Mouse (Mus musculus) kidney, embryonic 14.5 days (tissue): ENCODE measurements around the gene Snx17. TPM values are rescaled to one million over a fixed set of nuclear protein-coding genes. Genes with fewer than 3 reads are reported as not detected.

Experiments
- ATAC-seq: fragments of 200-750 bp; cut with Nextera tagmentation; 2 replicates; pipeline ENCODE4 v1.8.0; 2017; ENCODE audit warnings: moderate number of reproducible peaks, mild to moderate bottlenecking, moderate TSS enrichment, moderate library complexity; ENCODE audit not compliant: low FRiP score, low TSS enrichment
- H3K27ac ChIP-seq: fragments of 300-500 bp; sonication (generic); 2 replicates; pipeline ENCODE4 v1.5.1; 2014; ENCODE audit warnings: low read depth, mild to moderate bottlenecking, low read length, moderate library complexity, mixed read lengths
- H3K27me3 ChIP-seq: fragments of 300-500 bp; sonication (generic); 2 replicates; pipeline ENCODE4 v1.6.1; 2014; ENCODE audit warnings: mild to moderate bottlenecking, low read length; ENCODE audit not compliant: control insufficient read depth, insufficient read depth
- H3K36me3 ChIP-seq: fragments of 300-500 bp; sonication (generic); 2 replicates; pipeline ENCODE4 v1.6.1; 2014; ENCODE audit warnings: low read length, mixed read lengths; ENCODE audit not compliant: control insufficient read depth, insufficient read depth
- H3K4me1 ChIP-seq: fragments of 300-500 bp; sonication (generic); 2 replicates; pipeline ENCODE4 v1.6.1; 2014; ENCODE audit warnings: low read length, mixed read lengths; ENCODE audit not compliant: control insufficient read depth, insufficient read depth
- H3K4me2 ChIP-seq: fragments of 300-500 bp; sonication (generic); replicated peaks from 2 replicates; pipeline ENCODE4 v1.6.1; 2014; ENCODE audit warnings: low read depth, mild to moderate bottlenecking, low read length
- H3K4me3 ChIP-seq: fragments of 300-500 bp; sonication (generic); 2 replicates; pipeline ENCODE4 v1.5.1; 2014; ENCODE audit warnings: mild to moderate bottlenecking, low read length
- H3K9ac ChIP-seq: fragments of 300-500 bp; sonication (generic); 2 replicates; pipeline ENCODE4 v1.6.1; 2014; ENCODE audit warnings: low read depth, mild to moderate bottlenecking, low read length, moderate library complexity
- H3K9me3 ChIP-seq: fragments of 300-500 bp; sonication (generic); 2 replicates; pipeline ENCODE4 v1.6.1; 2016; ENCODE audit warnings: low read length; ENCODE audit not compliant: control insufficient read depth
- WGBS: fragments of 180-500 bp; shearing (Covaris S2); extraction: QIAGEN DNeasy Blood & Tissue Kit; methylation state at CpG from one replicate; pipeline ENCODE4 v1.1.7; 2014; 5-methylcytosine and 5-hydroxymethylcytosine counted together
- polyA plus RNA-seq: library from polyadenylated mRNA; unstranded; fragments of >200 nt; fragmentation: Nextera tagmentation; extraction: Ambion mirVana; gene quantifications from 2 replicates; pipeline ENCODE4 v1.2.1, GENCODE M21; 2014

The Snx17 gene
- polyA plus RNA-seq, 1 experiment from 2014 or later, result 133 TPM

DNA sequence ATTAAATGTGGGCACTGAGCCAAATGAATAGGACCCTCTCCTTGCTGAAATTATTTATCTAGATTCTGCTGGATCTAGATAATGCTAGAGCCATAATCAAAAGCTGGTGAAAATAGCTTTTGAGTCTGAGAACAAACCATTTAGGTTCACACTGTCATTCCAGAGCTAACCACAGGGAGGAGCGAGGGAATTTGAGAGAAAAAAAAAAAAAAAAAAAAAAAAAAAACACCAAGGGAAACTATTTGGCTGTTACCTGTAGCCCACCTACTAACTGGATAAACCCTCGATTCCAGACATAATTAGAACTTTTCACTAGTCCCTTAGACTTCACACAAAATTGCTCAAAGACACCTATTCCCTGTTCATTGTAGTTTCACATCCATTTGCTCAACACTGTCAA, 26.0 kb downstream of the Snx17 start:
- WGBS, result 1% methylated on average over 2 of the region's 2 CpGs
- ATAC-seq, result no peak
- Histone ChIP-seq H3K27me3 (no peaks in the 10 kb centered on the region), H3K4me2 (peak overlapping the region; percentile 64), H3K36me3 (no peaks in the 10 kb centered on the region), H3K9ac (peak overlapping the region; percentile 85; the same call in 1 of the 2 replicates), H3K4me3 (peak overlapping the region; percentile 87), H3K4me1 (no peaks in the 10 kb centered on the region; the same call in 1 of the 2 replicates), H3K27ac (no peak overlapping the region), H3K9me3 (no peaks in the 10 kb centered on the region)

GRCm38 (mm10) chr5:31219474-31219873, 26.4 kb downstream of the Snx17 start:
- peak overlapping the region; percentile 64 for H3K4me2 ChIP-seq
- H3K9me3 ChIP-seq, result no peaks in the 10 kb centered on the region
- H3K27ac ChIP-seq, result peak overlapping the region; percentile 95; the same call in 1 of the 2 replicates
- 2% methylated on average over 11 of the region's 11 CpGs for WGBS
- peak overlapping the region; percentile 87 for H3K4me3 ChIP-seq
- ATAC-seq, result no peak
- H3K4me1 ChIP-seq, result no peaks in the 10 kb centered on the region; the same call in 1 of the 2 replicates
- peak overlapping the region; percentile 85 for H3K9ac ChIP-seq
- no peaks in the 10 kb centered on the region for H3K27me3 ChIP-seq
- H3K36me3 ChIP-seq, result no peaks in the 10 kb centered on the region

DNA sequence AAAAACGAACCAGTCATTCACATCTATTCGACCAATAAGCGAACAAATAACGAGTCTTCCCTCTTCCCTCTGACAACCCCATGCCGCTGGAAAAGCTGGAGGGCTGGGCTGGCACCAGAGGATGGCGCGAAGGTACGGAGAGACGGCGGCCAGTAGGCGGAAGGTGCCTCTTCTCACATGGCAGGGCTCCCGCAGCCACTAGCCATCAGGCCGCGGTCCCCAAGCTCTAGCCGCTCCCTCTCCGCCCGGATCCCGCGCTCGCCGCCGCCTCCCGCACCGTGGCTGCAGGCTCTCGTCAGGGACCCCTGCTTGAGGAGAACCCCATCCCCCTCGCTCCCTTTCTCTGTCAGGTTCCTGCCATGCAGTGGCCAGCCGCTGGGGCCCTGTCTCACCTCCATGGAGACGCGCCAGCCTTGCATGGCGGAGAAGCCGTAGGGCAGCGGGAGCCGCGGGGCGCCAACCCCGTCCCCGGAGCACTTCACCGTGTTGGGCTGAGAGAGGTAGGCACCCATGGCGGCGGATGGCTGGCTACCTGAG, 27.0 kb downstream of the Snx17 start:
- ATAC-seq, result peak; percentile 78
- WGBS, result under 1% methylated on average over 39 of the region's 40 CpGs
- no peaks in the 10 kb centered on the region for H3K27me3 ChIP-seq

DNA sequence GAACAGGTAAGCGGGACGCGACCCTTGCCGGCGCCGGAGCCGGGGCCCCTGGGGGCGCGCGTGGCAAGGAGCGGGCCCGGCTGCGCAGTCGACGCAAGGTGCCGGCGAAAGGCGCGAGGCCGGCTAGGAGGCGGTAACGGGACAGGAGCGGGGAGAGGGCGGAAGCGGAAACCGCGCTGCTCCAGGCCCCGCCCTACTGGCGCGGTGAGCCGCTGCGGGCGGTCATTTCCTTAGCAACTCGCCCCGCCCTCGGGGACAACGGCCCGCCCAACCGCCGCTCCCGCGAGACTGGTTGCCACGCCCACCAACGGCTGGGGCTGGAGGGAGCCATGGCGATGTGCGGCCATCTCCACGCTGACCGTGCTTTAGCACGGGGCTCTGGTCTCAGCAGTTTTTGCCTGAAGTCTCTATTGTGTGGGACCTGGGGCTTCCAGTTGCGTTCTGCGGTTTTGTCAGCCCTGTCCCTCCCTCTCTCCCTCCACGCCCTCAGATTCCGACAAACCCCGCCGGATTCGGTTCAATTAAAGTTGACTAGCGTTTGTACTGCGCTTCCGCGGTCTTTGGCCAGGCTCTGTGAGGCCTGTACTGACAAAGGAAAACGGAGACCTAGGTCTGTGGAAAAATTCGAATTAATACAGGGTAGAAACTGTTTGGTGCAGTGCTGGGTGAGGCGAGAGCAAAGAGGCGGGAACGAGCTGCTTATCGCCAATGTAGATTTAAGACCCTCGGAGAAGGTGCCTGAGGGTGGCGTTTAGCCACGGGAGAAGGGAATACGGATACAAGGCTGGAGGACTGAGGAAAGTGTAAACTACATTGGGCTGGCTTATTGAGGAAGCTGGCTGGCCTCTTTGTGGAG, 27.6 kb downstream of the Snx17 start, which contains the start of gene Ppm1g:
Gene Ppm1g (minus strand): TSS at position 240 of the 856 bp plus-strand sequence.
- H3K4me3 ChIP-seq, result peak within 1 kb of the TSS; percentile 87
- no peaks in the 10 kb centered on the region; the same call in 1 of the 2 replicates for H3K4me1 ChIP-seq
- H3K9me3 ChIP-seq, result no peaks in the 10 kb centered on the region
- under 1% methylated on average over 69 of the region's 70 CpGs for whole genome bisulfite sequencing
- no peaks in the 10 kb centered on the region for H3K27me3 ChIP-seq
- peak; percentile 96 for ATAC-seq
- no peaks in the 10 kb centered on the region for H3K36me3 ChIP-seq
- H3K27ac ChIP-seq, result peak within 1 kb of the TSS; percentile 95
- H3K4me2 ChIP-seq, result peak within 1 kb of the TSS; percentile 64
- H3K9ac ChIP-seq, result peak within 1 kb of the TSS; percentile 85

More for the DNA sequence above, 27.0 kb downstream of the Snx17 start:
- Histone ChIP-seq H3K36me3 (no peaks in the 10 kb centered on the region), H3K27ac (peak overlapping the region; percentile 95), H3K9me3 (no peaks in the 10 kb centered on the region), H3K4me2 (peak overlapping the region; percentile 64), H3K4me1 (no peaks in the 10 kb centered on the region; the same call in 1 of the 2 replicates), H3K4me3 (peak overlapping the region; percentile 87), H3K9ac (peak overlapping the region; percentile 85)

DNA sequence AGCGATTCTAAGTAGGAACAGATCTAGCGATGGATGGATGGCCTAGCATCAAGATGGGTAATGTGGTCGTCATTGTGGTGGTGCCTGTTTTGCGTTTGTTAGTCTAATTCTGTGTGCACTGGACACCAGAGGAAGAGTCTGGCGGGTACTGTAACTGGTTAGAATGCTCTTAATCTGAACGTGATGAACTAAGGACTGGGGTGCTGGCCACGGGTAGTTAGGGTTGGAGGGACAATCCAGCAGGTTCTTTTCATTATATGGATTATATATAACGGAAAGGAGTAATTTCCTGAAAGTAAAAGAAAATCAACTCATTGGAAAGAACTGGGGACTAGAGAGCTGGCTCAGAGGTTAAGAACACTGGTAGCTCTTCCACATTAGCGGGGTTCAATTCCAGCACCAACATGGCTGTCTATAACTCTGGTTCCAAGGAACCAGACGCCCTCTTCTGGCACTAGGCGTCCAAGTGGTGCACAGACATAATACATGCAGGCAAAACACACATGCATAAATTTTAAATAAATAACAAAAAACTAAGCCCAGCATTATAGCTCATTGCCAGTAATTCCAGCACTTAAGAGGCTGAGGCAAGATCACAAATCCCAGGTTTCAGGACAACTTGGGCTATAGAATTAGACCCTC, 28.4 kb downstream of the Snx17 start:
- Histone ChIP-seq H3K36me3 (no peaks in the 10 kb centered on the region), H3K9ac (peak overlapping the region; percentile 85), H3K27ac (peak overlapping the region; percentile 95), H3K4me3 (peak overlapping the region; percentile 87), H3K27me3 (no peaks in the 10 kb centered on the region), H3K9me3 (no peaks in the 10 kb centered on the region), H3K4me2 (peak overlapping the region; percentile 64), H3K4me1 (no peaks in the 10 kb centered on the region; the same call in 1 of the 2 replicates)
- WGBS, result 18% methylated on average over 11 of the region's 11 CpGs
- ATAC-seq, result no peak

DNA sequence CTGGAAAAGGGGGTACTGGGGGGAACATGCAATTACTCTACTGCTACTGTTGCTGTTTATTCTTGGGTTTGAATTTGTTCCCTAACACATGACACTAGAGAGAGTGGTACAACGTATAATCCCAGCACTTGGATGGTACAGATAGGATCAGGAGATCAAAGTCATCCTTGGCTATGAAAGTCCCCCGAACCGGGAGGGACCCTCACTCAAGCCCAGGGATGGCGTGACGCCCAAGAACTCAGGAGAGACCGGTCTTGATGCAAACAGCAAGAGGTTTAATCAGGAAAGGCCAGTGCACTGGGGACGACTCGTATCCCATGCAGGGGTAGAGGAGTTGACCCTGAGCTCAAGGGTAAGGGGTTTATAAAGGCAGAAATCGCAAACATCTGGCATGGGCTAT, 29.7 kb downstream of the Snx17 start:
- WGBS, result 95% methylated on average over 9 of the region's 9 CpGs
- no peak overlapping the region for H3K4me3 ChIP-seq
- no peaks in the 10 kb centered on the region; the same call in 1 of the 2 replicates for H3K4me1 ChIP-seq
- H3K9ac ChIP-seq, result no peak overlapping the region
- ATAC-seq, result no peak
- no peak overlapping the region for H3K27ac ChIP-seq
- H3K36me3 ChIP-seq, result no peaks in the 10 kb centered on the region
- H3K9me3 ChIP-seq, result no peaks in the 10 kb centered on the region
- no peak overlapping the region for H3K4me2 ChIP-seq
- H3K27me3 ChIP-seq, result no peaks in the 10 kb centered on the region

DNA sequence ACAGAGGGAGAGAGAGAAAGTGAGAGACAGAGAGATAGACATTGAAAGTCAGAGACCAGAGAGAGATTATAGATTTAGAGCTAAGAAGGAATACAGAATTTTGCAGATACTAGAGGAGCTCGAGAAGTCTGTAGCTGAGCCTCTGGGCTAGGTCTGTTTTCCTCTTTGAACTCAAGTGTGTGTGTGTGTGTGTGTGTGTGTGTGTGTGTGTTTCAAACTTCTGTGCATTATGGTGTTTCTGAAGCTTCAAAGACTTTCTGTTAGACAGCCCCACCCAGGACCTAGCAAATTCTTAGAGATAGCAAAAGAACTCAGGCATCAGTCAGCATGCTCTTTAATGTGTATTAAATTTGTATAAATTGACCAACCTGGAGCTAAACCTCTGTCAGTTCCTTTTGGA, 33.6 kb downstream of the Snx17 start:
- Histone ChIP-seq H3K9ac (no peak overlapping the region), H3K27ac (no peak overlapping the region), H3K4me3 (no peak overlapping the region), H3K9me3 (no peaks in the 10 kb centered on the region), H3K36me3 (no peaks in the 10 kb centered on the region), H3K4me2 (no peak overlapping the region), H3K27me3 (no peaks in the 10 kb centered on the region), H3K4me1 (no peaks in the 10 kb centered on the region)
- WGBS, result 81% methylated on average over 1 of the region's 1 CpGs
- no peak for ATAC-seq

DNA sequence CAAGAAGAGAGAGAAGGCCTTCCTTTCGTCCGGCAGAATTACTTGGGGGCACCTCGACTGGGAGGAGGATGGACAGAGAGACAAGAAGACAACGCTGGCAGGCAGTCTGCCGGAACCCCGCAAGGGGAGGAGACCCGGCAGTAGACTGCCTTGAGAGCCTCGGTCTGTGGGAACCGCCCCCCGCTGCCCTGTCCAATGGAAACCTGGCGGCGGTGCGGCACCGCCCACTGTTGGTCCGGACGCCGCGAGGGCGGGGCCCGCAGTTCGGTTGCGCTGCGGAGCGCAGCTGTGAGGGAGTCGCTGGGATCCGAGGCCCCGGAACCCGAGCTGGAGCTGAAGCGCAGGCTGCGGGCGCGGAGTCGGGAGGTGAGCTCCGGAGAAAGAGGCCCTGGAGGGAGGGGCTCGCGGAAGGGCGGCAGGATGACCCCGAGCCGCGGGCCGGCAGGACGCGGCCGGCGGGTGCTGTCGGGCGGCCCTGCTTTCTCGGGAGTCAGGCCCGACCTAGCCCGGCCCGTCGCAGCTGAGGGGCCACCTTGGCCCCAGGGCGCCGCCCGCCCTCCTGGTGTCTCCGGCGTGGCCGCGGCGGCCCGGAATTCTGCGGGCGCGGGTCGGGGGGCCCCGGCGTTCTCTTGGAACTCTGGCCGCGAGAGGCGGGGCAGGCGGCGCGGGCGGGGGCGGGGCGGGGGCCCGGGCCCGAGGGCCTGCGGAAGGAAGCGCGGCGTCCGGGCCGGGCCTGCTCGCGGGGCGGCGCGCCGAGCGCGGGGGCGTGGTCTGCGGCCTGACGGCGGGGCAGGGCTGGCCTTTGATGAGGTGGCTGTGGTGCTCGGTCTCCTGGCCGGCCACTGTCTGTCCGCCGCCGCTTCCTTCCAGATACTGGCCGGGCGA, 47.9 kb downstream of the Snx17 start, which contains the start of the genes Nrbp1 and Gm9970:
Gene Nrbp1 (plus strand): TSS at position 228 of the 885 bp plus-strand sequence.
Gene Gm9970 (minus strand): TSS at position 596 of the 885 bp plus-strand sequence.
- Histone ChIP-seq H3K36me3 (peaks cover 23% of the 10 kb centered on the region), H3K4me2 (peak within 1 kb of the TSS; percentile 59), H3K9ac (peak within 1 kb of the TSS; percentile 91), H3K27ac (peak within 1 kb of the TSS; percentile 97), H3K4me1 (peaks cover 8% of the 10 kb centered on the region), H3K4me3 (peak within 1 kb of the TSS; percentile 84), H3K9me3 (peaks cover 3% of the 10 kb centered on the region; the same call in 1 of the 2 replicates), H3K27me3 (no peaks in the 10 kb centered on the region)
- peak; percentile 98 for ATAC-seq
- WGBS, result under 1% methylated on average over 50 of the region's 103 CpGs
